ENCODE assay signal across 8 mouse cellular contexts in the genomic region with DNA sequence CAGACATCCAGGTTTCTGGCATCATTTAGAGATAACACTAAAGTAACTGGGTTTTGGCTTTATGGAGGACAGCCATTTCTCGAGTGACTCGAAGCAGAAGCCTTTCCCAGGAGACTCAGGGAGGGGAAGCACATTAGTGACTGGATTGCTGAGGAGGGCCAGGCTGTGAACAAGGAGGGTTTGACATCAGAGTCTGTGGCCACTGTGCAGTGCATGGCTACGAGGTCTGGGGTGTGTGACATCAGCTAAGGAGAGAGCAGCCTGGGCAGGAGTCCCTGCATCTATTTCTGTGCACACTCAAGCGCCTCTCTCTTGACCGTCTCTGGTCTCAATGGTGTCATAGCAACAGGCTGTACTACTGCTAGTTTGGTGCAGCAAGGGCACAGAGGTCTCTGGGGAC.
DNase-seq lines count a peak whose midpoint lies in the region; ATAC-seq and TF ChIP-seq lines count a peak whose summit lies in the region.
"Had no signal": no experiment of that assay in that cellular context is flagged by ENCODE, and none has a peak within 500 bp of the region (broad histone marks: within the 10 kb centered on the region; RNA-seq: fewer than 3 reads in every experiment).

No protein-coding gene starts in this region.

- ATAC-seq in lung, postnatal 0 days: peak; percentile 24
- ATAC-seq in stomach, embryonic 16.5 days (ENCODE audit: insufficient read depth, low FRiP score): no peak

- peak overlapping the region; percentile 19; the same call in 1 of the 2 replicates for H3K4me2 ChIP-seq in lung, postnatal 0 days (replicated peaks; ENCODE audit: low read depth, low read length)
- H3K4me2 ChIP-seq in stomach, embryonic 16.5 days (ENCODE audit: low read depth, low read length): no peak overlapping the region

- WGBS in lung, postnatal 0 days: 16% methylated on average over 5 of the region's 5 CpGs
- WGBS in heart, adult 2 months: 11% methylated on average over 5 of the region's 5 CpGs
- 35% methylated on average over 5 of the region's 5 CpGs for WGBS in stomach, embryonic 16.5 days

- H3K4me1 ChIP-seq in lung, postnatal 0 days (ENCODE audit: insufficient read depth, low read depth, low read length): peaks cover 13% of the 10 kb centered on the region
- H3K4me1 ChIP-seq in heart, adult 2 months (ENCODE audit: control insufficient read depth, insufficient read depth, low read length): peaks cover 61% of the 10 kb centered on the region
- H3K4me1 ChIP-seq in stomach, embryonic 16.5 days (ENCODE audit: control insufficient read depth, insufficient read depth, low read length): peaks cover 18% of the 10 kb centered on the region

- H3K27me3 ChIP-seq in lung, postnatal 0 days (replicated peaks; ENCODE audit: insufficient read depth, low read length): no peaks in the 10 kb centered on the region
- no peaks in the 10 kb centered on the region for H3K27me3 ChIP-seq in heart, adult 2 months (ENCODE audit: control insufficient read depth, insufficient read depth, low read length)
- no peaks in the 10 kb centered on the region for H3K27me3 ChIP-seq in stomach, embryonic 16.5 days (ENCODE audit: control insufficient read depth, insufficient read depth, low read length)

- TF ChIP-seq EP300 in lung, postnatal 0 days (IDR thresholded peaks at IDR 0.05): no peak
- TF ChIP-seq EP300 in heart, adult 2 months (IDR thresholded peaks at IDR 0.05; ENCODE audit: insufficient read depth, low read depth, low read length): no peak

- DNase-seq in lung, postnatal 0 days (ENCODE audit: low spot score): peak; percentile 48
- no peak for DNase-seq in lung, adult 18-20 months
- peak; percentile 49 to 55 for DNase-seq in heart, adult 2 months
- peak; percentile 30 for DNase-seq in kidney, postnatal 14 days
- DNase-seq in liver: no peak
- DNase-seq in cerebellum, postnatal 4 days (ENCODE audit: low spot score in 2 of 2): no peak

- no peaks in the 10 kb centered on the region for H3K9me3 ChIP-seq in lung, postnatal 0 days (ENCODE audit: low read length)
- H3K9me3 ChIP-seq in stomach, embryonic 16.5 days (replicated peaks; ENCODE audit: control insufficient read depth, low read length): peaks cover 9% of the 10 kb centered on the region; the same call in 1 of the 2 replicates

- TF ChIP-seq CTCF in lung, postnatal 0 days (IDR thresholded peaks at IDR 0.05): no peak
- TF ChIP-seq CTCF in heart, adult 2 months (IDR thresholded peaks at IDR 0.05): no peak

- H3K9ac ChIP-seq in lung, postnatal 0 days (replicated peaks; ENCODE audit: low read depth): no peak overlapping the region
- peak overlapping the region; percentile 31 for H3K9ac ChIP-seq in heart, adult 2 months (ENCODE audit: low read depth, low read length)
- H3K9ac ChIP-seq in stomach, embryonic 16.5 days (ENCODE audit: low read length): peak overlapping the region; percentile 31

- no peak for TF ChIP-seq POLR2A in heart, adult 2 months (IDR thresholded peaks at IDR 0.05; ENCODE audit: insufficient read depth, low read depth, low read length)

- no peak overlapping the region for H3K4me3 ChIP-seq in lung, postnatal 0 days (ENCODE audit: low read depth, low read length)
- H3K4me3 ChIP-seq in heart, adult 2 months: no peak overlapping the region
- H3K4me3 ChIP-seq in stomach, embryonic 16.5 days (replicated peaks; ENCODE audit: low read length): no peak overlapping the region

- H3K36me3 ChIP-seq in lung, postnatal 0 days (ENCODE audit: insufficient read depth, low read length): no peaks in the 10 kb centered on the region
- no peaks in the 10 kb centered on the region for H3K36me3 ChIP-seq in heart, adult 2 months (ENCODE audit: control insufficient read depth, insufficient read depth, low read length)
- H3K36me3 ChIP-seq in stomach, embryonic 16.5 days (ENCODE audit: control insufficient read depth, insufficient read depth, low read length): peaks cover 9% of the 10 kb centered on the region

- intact Hi-C loops in heart, adult 2 months (cut with DNase I): no loop called here

- H3K27ac ChIP-seq in lung, postnatal 0 days (ENCODE audit: low read length): peak overlapping the region; percentile 34
- H3K27ac ChIP-seq in heart, adult 2 months: peak overlapping the region; percentile 85
- H3K27ac ChIP-seq in stomach, embryonic 16.5 days (ENCODE audit: low read length): peak overlapping the region; percentile 72
- H3K27ac ChIP-seq: macrophage had no signal

- H3K79me2 ChIP-seq in heart, adult 2 months (replicated peaks; ENCODE audit: control insufficient read depth, insufficient read depth, low read length): no peaks in the 10 kb centered on the region

Comparison
In these comparisons a context has a peak if more than half of its experiments do, and no peak if none do; other contexts are left out.
1. DNase-seq: peak in lung, postnatal 0 days (single experiment), heart, adult 2 months (2 of 2) and kidney, postnatal 14 days (single experiment); none in lung, adult 18-20 months (0 of 2), liver (single experiment) and cerebellum, postnatal 4 days (0 of 2).
2. H3K27ac ChIP-seq: peak in every context shown above with its lines; median percentile 85 in heart, adult 2 months; 72 in stomach, embryonic 16.5 days; 34 in lung, postnatal 0 days.